Mouse (Mus musculus): ENCODE results near the gene Cryzl2.

The Cryzl2 gene

GRCm38 (mm10) chr1:157526625-157527024, 68.2 kb downstream of the Cryzl2 start:
- DNase-seq (ENCODE audit: low spot score) = no peak

- DNase-seq (ENCODE audit: low spot score) = no peak
These were observed 74.6 kb downstream of the Cryzl2 start for GRCm38 (mm10) chr1:157532826-157533460.

- DNase-seq (ENCODE audit: low spot score) = no peak
These were observed 77.2 kb downstream of the Cryzl2 start for GRCm38 (mm10) chr1:157535571-157535970.

GRCm38 (mm10) chr1:157536471-157536870, 78.1 kb downstream of the Cryzl2 start:
- no peak for DNase-seq (ENCODE audit: low spot score)

GRCm38 (mm10) chr1:157537636-157538035, 79.3 kb downstream of the Cryzl2 start:
- DNase-seq (ENCODE audit: low spot score) = no peak

All from spleen, adult 12 weeks (tissue).